Mouse (Mus musculus): ENCODE measurements around the gene Miox.

Miox gene

GRCm38 (mm10) chr15:89334271-89334670 lies at the start of gene Miox:
Gene Miox (plus strand): TSS chr15:89334398.
- no peak for DNase-seq (ENCODE audit: low spot score in 2 of 2)

- DNase-seq (ENCODE audit: low spot score in 2 of 2): no peak
These were observed 49.2 kb upstream of the Miox start for GRCm38 (mm10) chr15:89285004-89285403.

GRCm38 (mm10) chr15:89285478-89285877 lies 48.7 kb upstream of the Miox start:
- DNase-seq (ENCODE audit: low spot score in 2 of 2): no peak

- DNase-seq (ENCODE audit: low spot score in 2 of 2): no peak
These were observed 48.1 kb upstream of the Miox start for GRCm38 (mm10) chr15:89286114-89286513.

- no peak for DNase-seq (ENCODE audit: low spot score in 2 of 2)
These were observed 47.6 kb upstream of the Miox start for GRCm38 (mm10) chr15:89286582-89286981.

GRCm38 (mm10) chr15:89288227-89288767 lies 45.9 kb upstream of the Miox start:
- no peak for DNase-seq (ENCODE audit: low spot score in 2 of 2)

GRCm38 (mm10) chr15:89289455-89289854 lies 44.7 kb upstream of the Miox start:
- DNase-seq (ENCODE audit: low spot score in 2 of 2): no peak

- no peak for DNase-seq (ENCODE audit: low spot score in 2 of 2)
These were observed 42.7 kb upstream of the Miox start for GRCm38 (mm10) chr15:89291521-89291920.

GRCm38 (mm10) chr15:89292795-89293194 lies 41.4 kb upstream of the Miox start:
- no peak for DNase-seq (ENCODE audit: low spot score in 2 of 2)

- DNase-seq (ENCODE audit: low spot score in 2 of 2): no peak
These were observed 40.4 kb upstream of the Miox start for GRCm38 (mm10) chr15:89293778-89294177.

GRCm38 (mm10) chr15:89295580-89296165 lies 38.5 kb upstream of the Miox start:
- no peak for DNase-seq (ENCODE audit: low spot score in 2 of 2)

GRCm38 (mm10) chr15:89296465-89296864 lies 37.7 kb upstream of the Miox start:
- DNase-seq (ENCODE audit: low spot score in 2 of 2): no peak

- no peak for DNase-seq (ENCODE audit: low spot score in 2 of 2)
These were observed 36.5 kb upstream of the Miox start for GRCm38 (mm10) chr15:89297695-89298094.

- DNase-seq (ENCODE audit: low spot score in 2 of 2): no peak
These were observed 34.0 kb upstream of the Miox start for GRCm38 (mm10) chr15:89300180-89300579.

GRCm38 (mm10) chr15:89300600-89300999 lies 33.6 kb upstream of the Miox start:
- no peak for DNase-seq (ENCODE audit: low spot score in 2 of 2)

GRCm38 (mm10) chr15:89305966-89306365 lies 28.2 kb upstream of the Miox start:
- no peak for DNase-seq (ENCODE audit: low spot score in 2 of 2)

GRCm38 (mm10) chr15:89307461-89307860 lies 26.7 kb upstream of the Miox start:
- DNase-seq (ENCODE audit: low spot score in 2 of 2): no peak

GRCm38 (mm10) chr15:89308406-89309139 lies 25.6 kb upstream of the Miox start:
- DNase-seq (ENCODE audit: low spot score in 2 of 2): no peak

- no peak for DNase-seq (ENCODE audit: low spot score in 2 of 2)
These were observed 24.2 kb upstream of the Miox start for GRCm38 (mm10) chr15:89309962-89310498.

- no peak for DNase-seq (ENCODE audit: low spot score in 2 of 2)
These were observed 20.8 kb upstream of the Miox start for GRCm38 (mm10) chr15:89313359-89313758.

- DNase-seq (ENCODE audit: low spot score in 2 of 2): no peak
These were observed 20.1 kb upstream of the Miox start for GRCm38 (mm10) chr15:89314107-89314506.

- DNase-seq (ENCODE audit: low spot score in 2 of 2): peak; percentile 43 to 45
These were observed 19.5 kb upstream of the Miox start for GRCm38 (mm10) chr15:89314511-89315189.

Measured in frontal cortex, postnatal 10 days (tissue).